Mouse (Mus musculus) forebrain, postnatal 0 days (tissue): ENCODE measurements around the gene Hist1h2bf. TPM values are rescaled to one million over a fixed set of nuclear protein-coding genes. Genes with fewer than 3 reads are reported as not detected.
"Not testable (repeated sequence)": the region's sequence is repeated elsewhere in the genome, so short reads cannot be mapped to it uniquely, and the experiment has no call there.

Experiments
- ATAC-seq: fragments of 200-750 bp; cut with Nextera tagmentation; 2 replicates; pipeline ENCODE4 v1.8.0; 2017; ENCODE audit warnings: mild to moderate bottlenecking, moderate library complexity
- DNase-seq: peaks from one replicate; pipeline ENCODE4 v3.0.0-alpha.2; 2015
- H3K27ac ChIP-seq: fragments of 300-500 bp; sonication (generic); 2 replicates; pipeline ENCODE4 v1.5.1; 2014; ENCODE audit warnings: low read depth, mild to moderate bottlenecking, antibody characterized with exemption, low read length, moderate library complexity, mixed read lengths
- H3K27me3 ChIP-seq: fragments of 300-500 bp; sonication (generic); 2 replicates; pipeline ENCODE4 v1.6.1; 2014; ENCODE audit warnings: mild to moderate bottlenecking, low read length, mixed read lengths; ENCODE audit not compliant: insufficient read depth
- H3K36me3 ChIP-seq: fragments of 300-500 bp; sonication (generic); 2 replicates; pipeline ENCODE4 v1.6.1; 2014; ENCODE audit warnings: mild to moderate bottlenecking, moderate library complexity; ENCODE audit not compliant: insufficient read depth
- H3K4me1 ChIP-seq: fragments of 300-500 bp; sonication (generic); 2 replicates; pipeline ENCODE4 v1.6.1; 2014; ENCODE audit warnings: antibody characterized with exemption; ENCODE audit not compliant: insufficient read depth
- H3K4me2 ChIP-seq: fragments of 300-500 bp; sonication (generic); 2 replicates; pipeline ENCODE4 v1.6.1; 2014; ENCODE audit warnings: low read depth, mild to moderate bottlenecking, moderate library complexity
- H3K4me3 ChIP-seq: fragments of 300-500 bp; sonication (generic); 2 replicates; pipeline ENCODE4 v1.5.1; 2014; ENCODE audit warnings: low read depth, low read length, mixed read lengths
- H3K9ac ChIP-seq: fragments of 300-500 bp; sonication (generic); 2 replicates; pipeline ENCODE4 v1.6.1; 2014; ENCODE audit warnings: mild to moderate bottlenecking
- H3K9me3 ChIP-seq: fragments of 300-500 bp; sonication (generic); 2 replicates; pipeline ENCODE4 v1.6.1; 2016; ENCODE audit warnings: low read length
- CTCF ChIP-seq: sonication (generic); IDR thresholded peaks from 2 replicates; pipeline ENCODE4 v1.5.1; 2016; ENCODE audit warnings: antibody characterized with exemption, control low read depth, low read depth
- WGBS: fragments of 180-500 bp; shearing (Covaris S2); extraction: QIAGEN DNeasy Blood & Tissue Kit; methylation state at CpG from one replicate; pipeline ENCODE4 v1.1.7; 2014; 5-methylcytosine and 5-hydroxymethylcytosine counted together
- polyA plus RNA-seq: library from polyadenylated mRNA; unstranded; fragments of >200 nt; fragmentation: Nextera tagmentation; extraction: Ambion mirVana; gene quantifications from 2 replicates; pipeline ENCODE4 v1.2.1, GENCODE M21; 2015
- total RNA-seq: library from RNA; depleted of rRNA; stranded (reverse); fragments of >200 nt; gene quantifications from 2 replicates; pipeline ENCODE4 v1.2.3, GENCODE M21; 2014; rRNA removed

Hist1h2bf gene
- 226 and 289 TPM in 2 replicates for total RNA-seq
- not detected in 2 replicates for polyA plus RNA-seq

GRCm38 (mm10) chr13:23573898-23574524, at the start of gene Hist1h2bf, which contains the start of gene Hist1h2ad:
Hist1h2bf (minus strand) TSS chr13:23574196.
Hist1h2ad (plus strand) TSS chr13:23574381.
- peak within 1 kb of the TSS; percentile 78 for H3K27ac ChIP-seq
- not testable (repeated sequence) for H3K27me3 ChIP-seq, H3K36me3 ChIP-seq, H3K9me3 ChIP-seq
- peak within 1 kb of the TSS; percentile 38 for H3K4me3 ChIP-seq
- H3K9ac ChIP-seq = peak within 1 kb of the TSS; percentile 48
- whole genome bisulfite sequencing = under 1% methylated on average over 34 of the region's 42 CpGs
- peak; percentile 89 for ATAC-seq
- peak; percentile 98 for DNase-seq
- peak within 1 kb of the TSS; percentile 67 for H3K4me2 ChIP-seq
- peaks cover 27% of the 10 kb centered on the region for H3K4me1 ChIP-seq

GRCm38 (mm10) chr13:23622861-23623450, 49.0 kb upstream of the Hist1h2bf start:
- H3K4me2 ChIP-seq = peak overlapping the region; percentile 83
- no peaks in the 10 kb centered on the region for H3K27me3 ChIP-seq
- ATAC-seq = no peak
- no peak for TF ChIP-seq CTCF
- H3K9me3 ChIP-seq = no peaks in the 10 kb centered on the region
- H3K36me3 ChIP-seq = no peaks in the 10 kb centered on the region
- H3K4me3 ChIP-seq = peak overlapping the region; percentile 47
- H3K4me1 ChIP-seq = peaks cover 7% of the 10 kb centered on the region; the same call in 1 of the 2 replicates
- H3K27ac ChIP-seq = peak overlapping the region; percentile 93
- no peak for DNase-seq
- H3K9ac ChIP-seq = peak overlapping the region; percentile 73
- WGBS = 24% methylated on average over 7 of the region's 7 CpGs

- Histone ChIP-seq H3K4me3 (peak within 1 kb of the TSS; percentile 47), H3K4me2 (peak within 1 kb of the TSS; percentile 83), H3K9ac (peak within 1 kb of the TSS; percentile 73), H3K27ac (peak within 1 kb of the TSS; percentile 93)
- DNase-seq (peak; percentile 91), ATAC-seq (peak; percentile 84)
- H3K27me3 ChIP-seq, H3K9me3 ChIP-seq, H3K36me3 ChIP-seq, H3K4me1 ChIP-seq: not testable (repeated sequence)
- under 1% methylated on average over 52 of the region's 53 CpGs for whole genome bisulfite sequencing
Measured at GRCm38 (mm10) chr13:23622175-23622671, 48.2 kb upstream of the Hist1h2bf start, which contains the start of gene Hist1h1e. Hist1h1e (minus strand) TSS chr13:23622558.

- Histone ChIP-seq H3K9me3 (no peaks in the 10 kb centered on the region), H3K27me3 (no peaks in the 10 kb centered on the region), H3K27ac (peak overlapping the region; percentile 93), H3K4me2 (peak overlapping the region; percentile 83), H3K4me1 (peaks cover 7% of the 10 kb centered on the region; the same call in 1 of the 2 replicates), H3K4me3 (peak overlapping the region; percentile 47), H3K9ac (peak overlapping the region; percentile 73), H3K36me3 (no peaks in the 10 kb centered on the region)
- under 1% methylated on average over 18 of the region's 18 CpGs for WGBS
- no peak for TF ChIP-seq CTCF
- ATAC-seq (peak; percentile 88), DNase-seq (peak; percentile 81)
Measured at GRCm38 (mm10) chr13:23621532-23622174, 47.7 kb upstream of the Hist1h2bf start.

- H3K4me3 ChIP-seq = peak within 1 kb of the TSS; percentile 47
- under 1% methylated on average over 27 of the region's 27 CpGs for WGBS
- no peak for TF ChIP-seq CTCF
Measured at GRCm38 (mm10) chr13:23620733-23621531, 46.9 kb upstream of the Hist1h2bf start, which contains the start of gene Hist1h2be. Hist1h2be (minus strand) TSS chr13:23621124.

GRCm38 (mm10) chr13:23620056-23620732, 46.2 kb upstream of the Hist1h2bf start:
- Histone ChIP-seq H3K9ac (peak overlapping the region; percentile 73), H3K4me3 (peak overlapping the region; percentile 47), H3K36me3 (no peaks in the 10 kb centered on the region), H3K27me3 (no peaks in the 10 kb centered on the region), H3K27ac (peak overlapping the region; percentile 93), H3K4me1 (peaks cover 7% of the 10 kb centered on the region; the same call in 1 of the 2 replicates), H3K4me2 (peak overlapping the region; percentile 83), H3K9me3 (no peaks in the 10 kb centered on the region)
- TF ChIP-seq CTCF = no peak
- WGBS = 37% methylated on average over 12 of the region's 12 CpGs
- no peak for ATAC-seq
- DNase-seq = no peak

More at GRCm38 (mm10) chr13:23620733-23621531, 46.9 kb upstream of the Hist1h2bf start, which contains the start of gene Hist1h2be:
- Histone ChIP-seq H3K9me3 (no peaks in the 10 kb centered on the region), H3K27ac (peak within 1 kb of the TSS; percentile 93), H3K4me2 (peak within 1 kb of the TSS; percentile 83), H3K4me1 (peaks cover 7% of the 10 kb centered on the region; the same call in 1 of the 2 replicates), H3K36me3 (no peaks in the 10 kb centered on the region), H3K27me3 (no peaks in the 10 kb centered on the region), H3K9ac (peak within 1 kb of the TSS; percentile 73)
- peak; percentile 91 for DNase-seq
- peak; percentile 90 for ATAC-seq
